Mouse (Mus musculus): Measurements from ENCODE around the gene Rasal1. TPM values are rescaled to one million over a fixed set of nuclear protein-coding genes. Genes with fewer than 3 reads are reported as not detected.
A peak's percentile ranks its signal among the peaks of the same experiment; 100 is the strongest.

Gene Rasal1
- polyA plus RNA-seq, 1 experiment from 2014 or later = 0.27 TPM

- Histone ChIP-seq H3K27me3 (peaks cover 40% of the 10 kb centered on the region), H3K4me2 (no peak overlapping the region), H3K4me3 (no peak overlapping the region), H3K36me3 (ENCODE audit: poor library complexity, severe bottlenecking) (peaks cover 8% of the 10 kb centered on the region; the same call in 1 of the 2 replicates), H3K27ac (no peak overlapping the region), H3K4me1 (no peaks in the 10 kb centered on the region), H3K9ac (no peak overlapping the region), H3K9me3 (replicated peaks) (no peaks in the 10 kb centered on the region)
- ATAC-seq = no peak
- 52% methylated on average over 4 of the region's 4 CpGs for WGBS
Observed at GRCm38 (mm10) chr5:120688434-120688833, 39.8 kb downstream of the Rasal1 start.

GRCm38 (mm10) chr5:120690417-120690816, 41.8 kb downstream of the Rasal1 start:
- H3K4me2 ChIP-seq = no peak overlapping the region
- H3K27ac ChIP-seq = no peak overlapping the region
- ATAC-seq = no peak
- H3K9ac ChIP-seq = no peak overlapping the region
- H3K4me3 ChIP-seq = no peak overlapping the region
- peaks cover 9% of the 10 kb centered on the region; the same call in 1 of the 2 replicates for H3K4me1 ChIP-seq
- H3K27me3 ChIP-seq = peaks cover 44% of the 10 kb centered on the region
- H3K36me3 ChIP-seq (ENCODE audit: poor library complexity, severe bottlenecking) = peaks cover 14% of the 10 kb centered on the region
- no peaks in the 10 kb centered on the region for H3K9me3 ChIP-seq (replicated peaks)
- 75% methylated on average over 4 of the region's 4 CpGs for WGBS

GRCm38 (mm10) chr5:120692034-120692433, 43.4 kb downstream of the Rasal1 start:
- Histone ChIP-seq H3K9ac (no peak overlapping the region), H3K4me3 (no peak overlapping the region), H3K36me3 (ENCODE audit: poor library complexity, severe bottlenecking) (peaks cover 14% of the 10 kb centered on the region), H3K4me2 (no peak overlapping the region), H3K27ac (no peak overlapping the region), H3K4me1 (peaks cover 9% of the 10 kb centered on the region; the same call in 1 of the 2 replicates), H3K27me3 (peaks cover 53% of the 10 kb centered on the region), H3K9me3 (replicated peaks) (no peaks in the 10 kb centered on the region)
- WGBS = 83% methylated on average over 19 of the region's 19 CpGs
- ATAC-seq = no peak

GRCm38 (mm10) chr5:120693931-120694694, 45.5 kb downstream of the Rasal1 start:
- Histone ChIP-seq H3K4me2 (peak overlapping the region; percentile 37), H3K9me3 (replicated peaks) (no peaks in the 10 kb centered on the region), H3K4me3 (peak overlapping the region; percentile 17), H3K4me1 (peaks cover 16% of the 10 kb centered on the region), H3K27me3 (peaks cover 59% of the 10 kb centered on the region), H3K9ac (no peak overlapping the region), H3K27ac (no peak overlapping the region), H3K36me3 (ENCODE audit: poor library complexity, severe bottlenecking) (peaks cover 14% of the 10 kb centered on the region)
- no peak for ATAC-seq
- WGBS = 12% methylated on average over 38 of the region's 38 CpGs

- Histone ChIP-seq H3K27me3 (peaks cover 59% of the 10 kb centered on the region), H3K9ac (no peak overlapping the region), H3K4me2 (peak overlapping the region; percentile 37), H3K36me3 (ENCODE audit: poor library complexity, severe bottlenecking) (peaks cover 14% of the 10 kb centered on the region), H3K9me3 (replicated peaks) (no peaks in the 10 kb centered on the region), H3K4me1 (peaks cover 18% of the 10 kb centered on the region), H3K4me3 (peak overlapping the region; percentile 17), H3K27ac (no peak overlapping the region)
- WGBS = 4% methylated on average over 32 of the region's 41 CpGs
- no peak for ATAC-seq
Observed at GRCm38 (mm10) chr5:120694695-120695074, 46.1 kb downstream of the Rasal1 start.

- no peak for ATAC-seq
- peaks cover 25% of the 10 kb centered on the region for H3K4me1 ChIP-seq
- 80% methylated on average over 16 of the region's 16 CpGs for WGBS
- no peak overlapping the region for H3K27ac ChIP-seq
- peaks cover 14% of the 10 kb centered on the region for H3K36me3 ChIP-seq (ENCODE audit: poor library complexity, severe bottlenecking)
- no peak overlapping the region for H3K9ac ChIP-seq
- H3K4me3 ChIP-seq = no peak overlapping the region
- no peak overlapping the region for H3K4me2 ChIP-seq
- H3K27me3 ChIP-seq = peaks cover 67% of the 10 kb centered on the region
- H3K9me3 ChIP-seq (replicated peaks) = no peaks in the 10 kb centered on the region
Observed at GRCm38 (mm10) chr5:120696057-120696743, 47.6 kb downstream of the Rasal1 start.

- ATAC-seq = no peak
Observed at GRCm38 (mm10) chr5:120696865-120697264, 48.3 kb downstream of the Rasal1 start.

GRCm38 (mm10) chr5:120698181-120698580, 49.6 kb downstream of the Rasal1 start:
- Histone ChIP-seq H3K27ac (no peak overlapping the region), H3K4me1 (peaks cover 37% of the 10 kb centered on the region), H3K9ac (no peak overlapping the region), H3K4me3 (no peak overlapping the region), H3K4me2 (no peak overlapping the region), H3K36me3 (ENCODE audit: poor library complexity, severe bottlenecking) (peaks cover 14% of the 10 kb centered on the region), H3K9me3 (replicated peaks) (no peaks in the 10 kb centered on the region), H3K27me3 (peaks cover 59% of the 10 kb centered on the region)
- no peak for ATAC-seq
- 65% methylated on average over 3 of the region's 3 CpGs for WGBS

More at GRCm38 (mm10) chr5:120696865-120697264, 48.3 kb downstream of the Rasal1 start:
- no peak overlapping the region for H3K9ac ChIP-seq
- no peak overlapping the region for H3K4me3 ChIP-seq
- H3K27me3 ChIP-seq = peaks cover 67% of the 10 kb centered on the region
- H3K36me3 ChIP-seq (ENCODE audit: poor library complexity, severe bottlenecking) = peaks cover 14% of the 10 kb centered on the region
- H3K9me3 ChIP-seq (replicated peaks) = no peaks in the 10 kb centered on the region
- 66% methylated on average over 4 of the region's 4 CpGs for WGBS
- H3K27ac ChIP-seq = no peak overlapping the region
- no peak overlapping the region for H3K4me2 ChIP-seq
- H3K4me1 ChIP-seq = peaks cover 31% of the 10 kb centered on the region

- no peak overlapping the region; the same call in 1 of the 2 replicates for H3K4me2 ChIP-seq
- peak overlapping the region; percentile 26 for H3K9ac ChIP-seq
- H3K9me3 ChIP-seq (replicated peaks) = no peaks in the 10 kb centered on the region
- 40% methylated on average over 16 of the region's 16 CpGs for WGBS
- H3K4me3 ChIP-seq = no peak overlapping the region
- peaks cover 8% of the 10 kb centered on the region for H3K36me3 ChIP-seq (ENCODE audit: poor library complexity, severe bottlenecking)
- H3K4me1 ChIP-seq = peaks cover 37% of the 10 kb centered on the region
- peaks cover 52% of the 10 kb centered on the region for H3K27me3 ChIP-seq
- no peak for ATAC-seq
- H3K27ac ChIP-seq = no peak overlapping the region
Observed at GRCm38 (mm10) chr5:120698801-120699391, 50.3 kb downstream of the Rasal1 start.

- peaks cover 51% of the 10 kb centered on the region for H3K4me1 ChIP-seq
- H3K4me3 ChIP-seq = no peak overlapping the region
- H3K27ac ChIP-seq = no peak overlapping the region; the same call in 1 of the 2 replicates
- H3K36me3 ChIP-seq (ENCODE audit: poor library complexity, severe bottlenecking) = no peaks in the 10 kb centered on the region
- ATAC-seq = no peak
- 47% methylated on average over 11 of the region's 11 CpGs for WGBS
- H3K9me3 ChIP-seq (replicated peaks) = no peaks in the 10 kb centered on the region
- H3K27me3 ChIP-seq = peaks cover 29% of the 10 kb centered on the region
- H3K9ac ChIP-seq = no peak overlapping the region
- no peak overlapping the region for H3K4me2 ChIP-seq
Observed at GRCm38 (mm10) chr5:120700996-120701790, 52.6 kb downstream of the Rasal1 start.

GRCm38 (mm10) chr5:120702421-120702820, 53.8 kb downstream of the Rasal1 start:
- Histone ChIP-seq H3K9ac (no peak overlapping the region), H3K4me3 (no peak overlapping the region), H3K27me3 (peaks cover 17% of the 10 kb centered on the region; the same call in 1 of the 2 replicates), H3K4me1 (peaks cover 63% of the 10 kb centered on the region), H3K27ac (no peak overlapping the region), H3K36me3 (ENCODE audit: poor library complexity, severe bottlenecking) (no peaks in the 10 kb centered on the region), H3K4me2 (no peak overlapping the region), H3K9me3 (replicated peaks) (no peaks in the 10 kb centered on the region)
- 81% methylated on average over 4 of the region's 4 CpGs for WGBS
- no peak for ATAC-seq
